Mouse (Mus musculus) CH12.LX (cell line): ENCODE results near the gene Zfp618. TPM values are rescaled to one million over a fixed set of nuclear protein-coding genes. Genes with fewer than 3 reads are reported as not detected.

ENCODE experiments used
- DNase-seq: peaks from one replicate; pipeline ENCODE4 v3.0.0-alpha.2; 2013; ENCODE audit errors: extremely low read depth
- H3K27ac ChIP-seq: 2 replicates; pipeline ENCODE4 v1.5.1; 2012; ENCODE audit warnings: low read depth, mild to moderate bottlenecking, control low read depth, moderate library complexity; ENCODE audit not compliant: insufficient read depth
- H3K27me3 ChIP-seq: replicated peaks from 2 replicates; pipeline ENCODE3; 2012; ENCODE audit warnings: inconsistent platforms
- H3K36me3 ChIP-seq, 2 experiments: replicated peaks in 1 of 2; 2 replicates each; pipeline versions ENCODE3 to v1.6.1; 2012; ENCODE audit warnings: inconsistent platforms in 1 of 2, low read length in 1 of 2, mild to moderate bottlenecking in 1 of 2, mixed read lengths in 1 of 2, moderate library complexity in 1 of 2; ENCODE audit not compliant: control insufficient read depth in 1 of 2, insufficient read depth in 1 of 2
- H3K4me1 ChIP-seq, 2 experiments: 2 replicates each; pipeline ENCODE4 v1.6.1; 2012; ENCODE audit warnings: inconsistent platforms in 1 of 2, moderate library complexity in 1 of 2; ENCODE audit not compliant: insufficient read depth in 2 of 2, control insufficient read depth in 1 of 2
- H3K4me2 ChIP-seq: 2 replicates; pipeline ENCODE4 v1.6.1; 2012; ENCODE audit warnings: low read depth, mild to moderate bottlenecking, control low read depth; ENCODE audit not compliant: poor library complexity, insufficient read depth, severe bottlenecking
- H3K4me3 ChIP-seq, 3 experiments: fragments of 150-350 bp in 1 of 3; sonication (generic) in 1 of 3; replicated peaks in 1 of 3; 2 replicates each; pipeline versions ENCODE3 to v1.5.1; 2011 to 2012; ENCODE audit warnings: low read depth in 2 of 3, low read length in 2 of 3, mild to moderate bottlenecking in 2 of 3, moderate library complexity in 2 of 3, control low read depth in 1 of 3, improper control_type of control experiment in 1 of 3, inconsistent platforms in 1 of 3, mixed read lengths in 1 of 3; ENCODE audit not compliant: poor library complexity in 1 of 3
- H3K79me2 ChIP-seq: replicated peaks from 2 replicates; pipeline ENCODE4 v1.6.1; 2012; ENCODE audit warnings: mild to moderate bottlenecking, moderate library complexity; ENCODE audit not compliant: control insufficient read depth, poor library complexity, insufficient read depth, severe bottlenecking; ENCODE audit errors: extremely low read depth
- H3K9ac ChIP-seq: 2 replicates; pipeline ENCODE4 v1.6.1; 2012; ENCODE audit warnings: low read depth, mild to moderate bottlenecking, control low read depth, moderate library complexity; ENCODE audit not compliant: insufficient read depth
- H3K9me3 ChIP-seq: replicated peaks from 2 replicates; pipeline ENCODE3; 2012; ENCODE audit warnings: low read length, inconsistent platforms, mixed read lengths
- CHD1 ChIP-seq: IDR thresholded peaks from 2 replicates; pipeline ENCODE4 v1.6.1; 2012; ENCODE audit warnings: low read depth, low read length, improper control_type of control experiment, inconsistent platforms
- CHD2 ChIP-seq: IDR thresholded peaks from 2 replicates; pipeline ENCODE4 v1.6.1; 2011; ENCODE audit warnings: low read length, improper control_type of control experiment
- CTCF ChIP-seq, 2 experiments: IDR thresholded peaks in 1 of 2; conservative IDR thresholded peaks in 1 of 2; 2 replicates each; pipeline ENCODE4 v1.5.1; 2011 to 2012; ENCODE audit warnings: low read depth in 2 of 2, low read length in 2 of 2, improper control_type of control experiment in 1 of 2, inconsistent platforms in 1 of 2, mild to moderate bottlenecking in 1 of 2, moderate library complexity in 1 of 2
- ELF1 ChIP-seq: IDR thresholded peaks from 2 replicates; pipeline ENCODE4 v1.6.1; 2014; ENCODE audit warnings: low read depth, mild to moderate bottlenecking, inconsistent platforms, low read length, improper control_type of control experiment
- EP300 ChIP-seq: IDR thresholded peaks from 2 replicates; pipeline ENCODE4 v1.6.1; 2011; ENCODE audit warnings: low read length, improper control_type of control experiment
- ETS1 ChIP-seq: conservative IDR thresholded peaks from 2 replicates; pipeline ENCODE4 v1.6.1; 2012; ENCODE audit warnings: low read depth, mild to moderate bottlenecking, inconsistent platforms, low read length, improper control_type of control experiment, moderate library complexity
- HCFC1 ChIP-seq: IDR thresholded peaks from 2 replicates; pipeline ENCODE4 v1.6.1; 2012; ENCODE audit warnings: low read depth, mild to moderate bottlenecking, inconsistent platforms, low read length, improper control_type of control experiment
- IRF4 ChIP-seq: IDR thresholded peaks from 2 replicates; pipeline ENCODE4 v1.6.1; 2014; ENCODE audit warnings: low read depth, mild to moderate bottlenecking, inconsistent platforms, low read length, improper control_type of control experiment
- JUN ChIP-seq: IDR thresholded peaks from 2 replicates; pipeline ENCODE4 v1.6.1; 2011; ENCODE audit warnings: low read depth, mild to moderate bottlenecking, low read length, improper control_type of control experiment, moderate library complexity; ENCODE audit not compliant: insufficient read depth
- JUND ChIP-seq: conservative IDR thresholded peaks from 2 replicates; pipeline ENCODE4 v1.6.1; 2011; ENCODE audit warnings: low read depth, low read length, improper control_type of control experiment
- KAT2A ChIP-seq: IDR thresholded peaks from 2 replicates; pipeline ENCODE4 v1.6.1; 2012; ENCODE audit warnings: low read length, improper control_type of control experiment, inconsistent platforms; ENCODE audit not compliant: insufficient replicate concordance
- NRF1 ChIP-seq: IDR thresholded peaks from 2 replicates; pipeline ENCODE4 v1.6.1; 2014; ENCODE audit warnings: low read depth, mild to moderate bottlenecking, inconsistent platforms, low read length, improper control_type of control experiment, moderate library complexity
- PAX5 ChIP-seq: IDR thresholded peaks from 2 replicates; pipeline ENCODE4 v1.6.1; 2012; ENCODE audit warnings: low read length, inconsistent platforms, mixed read lengths
- RAD21 ChIP-seq: IDR thresholded peaks from 2 replicates; pipeline ENCODE4 v1.6.1; 2011; ENCODE audit warnings: low read depth, mild to moderate bottlenecking, low read length, improper control_type of control experiment, moderate library complexity
- SIN3A ChIP-seq: IDR thresholded peaks from 2 replicates; pipeline ENCODE4 v1.6.1; 2012; ENCODE audit warnings: low read length, improper control_type of control experiment, inconsistent platforms
- SMC3 ChIP-seq: IDR thresholded peaks from 2 replicates; pipeline ENCODE4 v1.6.1; 2011; ENCODE audit warnings: low read depth, low read length, improper control_type of control experiment
- TBP ChIP-seq: conservative IDR thresholded peaks from 2 replicates; pipeline ENCODE4 v1.6.1; 2011; ENCODE audit warnings: low read depth, low read length, improper control_type of control experiment
- USF1 ChIP-seq: IDR thresholded peaks from 2 replicates; pipeline ENCODE4 v1.6.1; 2014; ENCODE audit warnings: low read depth, mild to moderate bottlenecking, inconsistent platforms, low read length, improper control_type of control experiment
- USF2 ChIP-seq: conservative IDR thresholded peaks from 2 replicates; pipeline ENCODE4 v1.6.1; 2011; ENCODE audit warnings: low read depth, low read length, improper control_type of control experiment
- ZC3H11A ChIP-seq: IDR thresholded peaks from 2 replicates; pipeline ENCODE4 v1.6.1; 2012; ENCODE audit warnings: low read depth, mild to moderate bottlenecking, inconsistent platforms, low read length, improper control_type of control experiment
- ZMIZ1 ChIP-seq: IDR thresholded peaks from 2 replicates; pipeline ENCODE4 v1.6.1; 2012; ENCODE audit warnings: low read depth, mild to moderate bottlenecking, inconsistent platforms, low read length, improper control_type of control experiment
- ZNF384 ChIP-seq: IDR thresholded peaks from 2 replicates; pipeline ENCODE4 v1.6.1; 2012; ENCODE audit warnings: low read depth, low read length, improper control_type of control experiment, inconsistent platforms
- dilution Hi-C: fragments of 300-500 bp; cut with MboI; formaldehyde crosslinking; loops from 2 replicates; pipeline ENCODE4 v1.14.3; 2020; ENCODE audit warnings: low sequenced_read_pairs; ENCODE audit not compliant: extremely low pct_unique_long_range_greater_than_20kb, extremely low pct_ligation_motif_present
- in situ Hi-C: fragments of 300-500 bp; cut with MboI; formaldehyde crosslinking; loops from 3 replicates; pipeline ENCODE4 v1.14.3; 2019; ENCODE audit warnings: low sequenced_read_pairs, low pct_ligation_motif_present, low pct_unique_long_range_greater_than_20kb, mixed read lengths
- polyA plus RNA-seq: library from polyadenylated mRNA; unstranded; fragments of >175 nt; gene quantifications from 2 replicates; pipeline ENCODE4 v1.2.1, GENCODE M21; 2012; ENCODE audit warnings: low read depth; ENCODE audit not compliant: insufficient read length
- total RNA-seq, 2 experiments: library from RNA; depleted of rRNA; stranded (reverse); fragments of 300-350 nt in 1 of 2; fragments of >200 nt in 1 of 2; gene quantifications; 2 replicates each; pipeline ENCODE4 v1.2.3; 2012 to 2014

The Zfp618 gene
- total and polyA plus RNA-seq, 3 experiments = not detected

- H3K27ac ChIP-seq = no peak overlapping the region
- DNase-seq = no peak
- TF ChIP-seq EP300 (no peak), ZC3H11A (no peak), TBP (no peak), KAT2A (no peak), ELF1 (no peak), ZMIZ1 (no peak), USF2 (no peak), ZNF384 (no peak), USF1 (no peak), CHD2 (no peak), CHD1 (no peak), PAX5 (no peak), HCFC1 (no peak), ETS1 (no peak), IRF4 (no peak), RAD21 (no peak)
- H3K79me2 ChIP-seq = no peaks in the 10 kb centered on the region
- H3K9me3 ChIP-seq = no peaks in the 10 kb centered on the region
- no peak overlapping the region for H3K4me3 ChIP-seq
- no peaks in the 10 kb centered on the region for H3K36me3 ChIP-seq
- dilution Hi-C loops = no loop called here
- in situ Hi-C loops = no loop called here
- H3K4me2 ChIP-seq = no peak overlapping the region
- no peaks in the 10 kb centered on the region for H3K4me1 ChIP-seq
- H3K9ac ChIP-seq = no peak overlapping the region
- peaks cover 46% of the 10 kb centered on the region for H3K27me3 ChIP-seq
Observed at GRCm38 (mm10) chr4:62978501-62978911, 13.1 kb downstream of the Zfp618 start.

- Histone ChIP-seq H3K27me3 (peaks cover 53% of the 10 kb centered on the region), H3K9ac (no peak overlapping the region)
- in situ Hi-C loops = no loop called here
- TF ChIP-seq HCFC1 = no peak
- TF ChIP-seq SMC3 = no peak
- no peak for TF ChIP-seq JUN
- no peak for TF ChIP-seq ELF1
- no peak for TF ChIP-seq USF2
- TF ChIP-seq CHD2 = no peak
- TF ChIP-seq JUND = no peak
- no peak for TF ChIP-seq CHD1
- TF ChIP-seq NRF1 = no peak
- TF ChIP-seq RAD21 = no peak
- TF ChIP-seq CTCF (conservative IDR thresholded peaks at IDR 0.05 in 1 of 2, IDR thresholded peaks at IDR 0.05 in 1 of 2; ENCODE audit: low read depth in 2 of 2, low read length in 2 of 2) = no peak
- TF ChIP-seq SIN3A = no peak
- no peak for TF ChIP-seq USF1
- TF ChIP-seq, all 38 proteins: peak for 0
- H3K4me2 ChIP-seq = no peak overlapping the region
- no peaks in the 10 kb centered on the region for H3K9me3 ChIP-seq
- DNase-seq = no peak
- dilution Hi-C loops = no loop called here
- no peak overlapping the region for H3K4me3 ChIP-seq
- H3K36me3 ChIP-seq = no peaks in the 10 kb centered on the region
- H3K4me1 ChIP-seq = no peaks in the 10 kb centered on the region
- H3K79me2 ChIP-seq = no peaks in the 10 kb centered on the region
- H3K27ac ChIP-seq = no peak overlapping the region
Observed at GRCm38 (mm10) chr4:62981572-62981971, 16.2 kb downstream of the Zfp618 start.
